Mouse (Mus musculus): ENCODE data around the gene Suv39h1. TPM values are rescaled to one million over a fixed set of nuclear protein-coding genes. Genes with fewer than 3 reads are reported as not detected.
"Not testable (repeated sequence)": the region's sequence is repeated elsewhere in the genome, so short reads cannot be mapped to it uniquely, and the experiment has no call there.

The Suv39h1 gene
- polyA plus RNA-seq, 1 experiment, result 35.9 TPM

DNA sequence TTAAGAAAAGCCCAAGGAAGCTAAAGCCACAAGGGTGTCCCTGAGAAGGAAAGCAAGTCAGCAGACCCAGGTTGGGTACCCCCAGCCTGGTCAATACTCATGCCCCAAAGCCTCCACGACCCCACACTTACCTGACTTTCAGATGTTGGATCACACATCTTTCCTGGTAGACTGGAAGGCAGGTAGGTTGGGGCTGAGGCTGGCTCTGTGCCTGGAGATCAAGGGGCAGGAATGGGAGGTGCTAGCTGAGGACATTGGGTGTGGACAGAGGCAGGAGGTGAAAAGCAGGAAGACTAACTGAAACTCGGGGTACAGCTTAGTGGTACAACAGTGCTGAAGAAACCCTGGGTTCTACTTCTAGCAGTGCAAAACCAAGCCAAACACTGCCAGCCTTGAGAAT lies 56.3 kb downstream of the Suv39h1 start, which contains the start of gene Glod5:
TSS of gene Glod5 (minus strand) at position 207 of the 400 bp plus-strand sequence.
- Histone ChIP-seq H3K4me1 (ENCODE audit: control insufficient read depth, insufficient read depth, low read length) (no peaks in the 10 kb centered on the region), H3K4me3 (ENCODE audit: low read depth, low read length) (no peak within 1 kb of the TSS), H3K36me3 (ENCODE audit: control insufficient read depth, insufficient read depth, low read length, poor library complexity, severe bottlenecking) (no peaks in the 10 kb centered on the region), H3K9me3 (replicated peaks; ENCODE audit: control insufficient read depth, insufficient read depth, low read length, poor library complexity, severe bottlenecking) (no peaks in the 10 kb centered on the region), H3K9ac (ENCODE audit: low read depth, poor library complexity, severe bottlenecking) (no peak within 1 kb of the TSS), H3K27me3 (ENCODE audit: control insufficient read depth, insufficient read depth, low read length, poor library complexity, severe bottlenecking) (no peaks in the 10 kb centered on the region), H3K27ac (ENCODE audit: insufficient read depth, low read length) (no peak within 1 kb of the TSS)
- TF ChIP-seq EP300 (IDR thresholded peaks at IDR 0.05; ENCODE audit: insufficient read depth, low read depth, low read length), result no peak

GRCm38 (mm10) chrX:8017142-8017541 lies 57.4 kb downstream of the Suv39h1 start:
- Histone ChIP-seq H3K27ac (ENCODE audit: insufficient read depth, low read length) (peak overlapping the region; percentile 41; the same call in 1 of the 2 replicates), H3K27me3 (ENCODE audit: control insufficient read depth, insufficient read depth, low read length, poor library complexity, severe bottlenecking) (no peaks in the 10 kb centered on the region), H3K4me3 (ENCODE audit: low read depth, low read length) (no peak overlapping the region), H3K9ac (ENCODE audit: low read depth, poor library complexity, severe bottlenecking) (no peak overlapping the region), H3K9me3 (replicated peaks; ENCODE audit: control insufficient read depth, insufficient read depth, low read length, poor library complexity, severe bottlenecking) (no peaks in the 10 kb centered on the region), H3K4me1 (ENCODE audit: control insufficient read depth, insufficient read depth, low read length) (no peaks in the 10 kb centered on the region), H3K36me3 (ENCODE audit: control insufficient read depth, insufficient read depth, low read length, poor library complexity, severe bottlenecking) (no peaks in the 10 kb centered on the region)
- TF ChIP-seq CTCF (IDR thresholded peaks at IDR 0.05; ENCODE audit: low read depth, low read length), result peak; percentile 68
- TF ChIP-seq POLR2A (IDR thresholded peaks at IDR 0.05; ENCODE audit: insufficient read depth, low read length), result no peak
- no peak for TF ChIP-seq EP300 (IDR thresholded peaks at IDR 0.05; ENCODE audit: insufficient read depth, low read depth, low read length)

- not testable (repeated sequence) for H3K4me1 ChIP-seq (ENCODE audit: control insufficient read depth, insufficient read depth, low read length); H3K9me3 ChIP-seq (replicated peaks; ENCODE audit: control insufficient read depth, insufficient read depth, low read length, poor library complexity, severe bottlenecking); H3K36me3 ChIP-seq (ENCODE audit: control insufficient read depth, insufficient read depth, low read length, poor library complexity, severe bottlenecking); H3K27me3 ChIP-seq (ENCODE audit: control insufficient read depth, insufficient read depth, low read length, poor library complexity, severe bottlenecking); H3K27ac ChIP-seq (ENCODE audit: insufficient read depth, low read length); H3K4me3 ChIP-seq (ENCODE audit: low read depth, low read length)
- H3K9ac ChIP-seq (ENCODE audit: low read depth, poor library complexity, severe bottlenecking), result peak overlapping the region; percentile 66; the same call in 1 of the 2 replicates
- peak; percentile 22 for TF ChIP-seq CTCF (IDR thresholded peaks at IDR 0.05; ENCODE audit: low read depth, low read length)
Observed at GRCm38 (mm10) chrX:8015675-8016074, 58.9 kb downstream of the Suv39h1 start.

DNA sequence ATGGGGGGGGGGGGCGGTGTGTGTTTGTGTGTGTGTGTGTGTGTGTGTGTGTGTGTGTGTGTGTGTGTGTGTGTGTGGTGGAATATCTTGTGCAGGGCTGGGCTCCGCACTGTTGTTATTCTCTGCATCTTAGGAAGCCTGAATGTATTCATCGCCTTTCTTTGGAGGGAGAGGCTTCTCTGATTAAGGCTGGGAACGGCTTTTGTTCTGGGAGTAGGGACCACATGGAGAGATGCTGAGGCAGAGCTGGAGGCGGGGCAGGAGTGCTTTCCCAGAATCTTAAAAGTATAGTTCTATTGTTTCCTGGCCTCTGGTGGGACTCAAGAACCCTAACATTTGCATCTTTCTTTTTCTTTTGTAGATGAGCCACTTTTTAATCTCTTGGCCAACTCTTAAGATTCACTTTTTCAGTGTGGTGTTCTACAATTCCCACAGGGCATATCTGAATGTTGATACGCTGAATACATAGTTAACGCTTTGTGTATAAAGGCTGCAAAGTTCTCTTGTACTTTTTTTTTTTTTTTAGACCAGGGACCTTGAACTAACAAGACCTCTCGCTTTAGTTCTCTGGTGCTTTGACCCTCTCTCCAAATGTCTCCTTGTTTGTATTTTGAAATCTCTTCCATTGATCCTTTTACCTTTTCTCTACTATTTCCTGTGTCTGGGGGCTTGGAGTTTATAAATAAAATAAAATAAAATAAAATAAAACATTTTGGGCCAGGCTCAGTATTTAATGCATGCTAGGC lies 60.8 kb downstream of the Suv39h1 start:
- no peak overlapping the region; the same call in 1 of the 2 replicates for H3K4me3 ChIP-seq (ENCODE audit: low read depth, low read length)
- TF ChIP-seq POLR2A (IDR thresholded peaks at IDR 0.05; ENCODE audit: insufficient read depth, low read length), result no peak
- peak; percentile 86 for TF ChIP-seq EP300 (IDR thresholded peaks at IDR 0.05; ENCODE audit: insufficient read depth, low read depth, low read length)
- no peak for TF ChIP-seq CTCF (IDR thresholded peaks at IDR 0.05; ENCODE audit: low read depth, low read length)
- H3K27ac ChIP-seq (ENCODE audit: insufficient read depth, low read length), result peak overlapping the region; percentile 79
- no peaks in the 10 kb centered on the region for H3K27me3 ChIP-seq (ENCODE audit: control insufficient read depth, insufficient read depth, low read length, poor library complexity, severe bottlenecking)
- no peak overlapping the region for H3K9ac ChIP-seq (ENCODE audit: low read depth, poor library complexity, severe bottlenecking)
- no peaks in the 10 kb centered on the region for H3K9me3 ChIP-seq (replicated peaks; ENCODE audit: control insufficient read depth, insufficient read depth, low read length, poor library complexity, severe bottlenecking)
- no peaks in the 10 kb centered on the region for H3K36me3 ChIP-seq (ENCODE audit: control insufficient read depth, insufficient read depth, low read length, poor library complexity, severe bottlenecking)
- H3K4me1 ChIP-seq (ENCODE audit: control insufficient read depth, insufficient read depth, low read length), result peaks cover 1% of the 10 kb centered on the region

GRCm38 (mm10) chrX:8013157-8013556 lies 61.4 kb downstream of the Suv39h1 start:
- TF ChIP-seq POLR2A (IDR thresholded peaks at IDR 0.05; ENCODE audit: insufficient read depth, low read length), result no peak
- TF ChIP-seq EP300 (IDR thresholded peaks at IDR 0.05; ENCODE audit: insufficient read depth, low read depth, low read length), result no peak
- no peak for TF ChIP-seq CTCF (IDR thresholded peaks at IDR 0.05; ENCODE audit: low read depth, low read length)
- Histone ChIP-seq H3K9ac (ENCODE audit: low read depth, poor library complexity, severe bottlenecking) (no peak overlapping the region), H3K4me3 (ENCODE audit: low read depth, low read length) (no peak overlapping the region; the same call in 1 of the 2 replicates), H3K36me3 (ENCODE audit: control insufficient read depth, insufficient read depth, low read length, poor library complexity, severe bottlenecking) (no peaks in the 10 kb centered on the region), H3K27ac (ENCODE audit: insufficient read depth, low read length) (peak overlapping the region; percentile 79), H3K9me3 (replicated peaks; ENCODE audit: control insufficient read depth, insufficient read depth, low read length, poor library complexity, severe bottlenecking) (no peaks in the 10 kb centered on the region), H3K4me1 (ENCODE audit: control insufficient read depth, insufficient read depth, low read length) (peaks cover 1% of the 10 kb centered on the region), H3K27me3 (ENCODE audit: control insufficient read depth, insufficient read depth, low read length, poor library complexity, severe bottlenecking) (no peaks in the 10 kb centered on the region)

Other genes with a start within 250 kb of the Suv39h1 start
- gene Otud5, start 233.4 kb downstream of the Suv39h1 start, polyA plus RNA-seq (2011; ENCODE audit: insufficient read depth, insufficient read length, low read depth, missing spikeins), result 85.0 and 90.6 TPM in 2 replicates
- gene Pim2, start 196.5 kb downstream of the Suv39h1 start, polyA plus RNA-seq (2011; ENCODE audit: insufficient read depth, insufficient read length, low read depth, missing spikeins), result 29.8 and 31.2 TPM in 2 replicates
- 25.6 and 31.4 TPM in 2 replicates for gene Slc35a2, start 190.7 kb downstream of the Suv39h1 start, polyA plus RNA-seq (2011; ENCODE audit: insufficient read depth, insufficient read length, low read depth, missing spikeins)
- 83.3 and 87.9 TPM in 2 replicates for gene Pqbp1, start 175.5 kb downstream of the Suv39h1 start, polyA plus RNA-seq (2011; ENCODE audit: insufficient read depth, insufficient read length, low read depth, missing spikeins)
- gene Timm17b, start 175.4 kb downstream of the Suv39h1 start, polyA plus RNA-seq (2011; ENCODE audit: insufficient read depth, insufficient read length, low read depth, missing spikeins), result 41.6 and 44.9 TPM in 2 replicates
- not detected in 2 replicates for gene Gm10491, start 166.9 kb downstream of the Suv39h1 start, polyA plus RNA-seq (2011; ENCODE audit: insufficient read depth, insufficient read length, low read depth, missing spikeins)
- gene Gm10490, start 165.2 kb downstream of the Suv39h1 start, polyA plus RNA-seq (2011; ENCODE audit: insufficient read depth, insufficient read length, low read depth, missing spikeins), result not detected in 2 replicates
- gene Pcsk1n, start 154.9 kb downstream of the Suv39h1 start, polyA plus RNA-seq (2011; ENCODE audit: insufficient read depth, insufficient read length, low read depth, missing spikeins), result 12.3 and 16.9 TPM in 2 replicates
- gene Eras, start 146.2 kb downstream of the Suv39h1 start, polyA plus RNA-seq (2011; ENCODE audit: insufficient read depth, insufficient read length, low read depth, missing spikeins), result 31.2 and 31.7 TPM in 2 replicates
- gene Hdac6, start 126.9 kb downstream of the Suv39h1 start, polyA plus RNA-seq (2011; ENCODE audit: insufficient read depth, insufficient read length, low read depth, missing spikeins), result 85.6 and 101 TPM in 2 replicates
- gene Gata1, start 96.7 kb downstream of the Suv39h1 start, polyA plus RNA-seq (2011; ENCODE audit: insufficient read depth, insufficient read length, low read depth, missing spikeins), result 1.3 and 1.9 TPM in 2 replicates
- 15.9 and 16.6 TPM in 2 replicates for gene Glod5, start 56.3 kb downstream of the Suv39h1 start, polyA plus RNA-seq (2011; ENCODE audit: insufficient read depth, insufficient read length, low read depth, missing spikeins)
- 0.62 and 0.66 TPM in 2 replicates for gene Was, start 15.7 kb upstream of the Suv39h1 start, polyA plus RNA-seq (2011; ENCODE audit: insufficient read depth, insufficient read length, low read depth, missing spikeins)
- 8.7 and 11.2 TPM in 2 replicates for gene Wdr13, start 58.1 kb upstream of the Suv39h1 start, polyA plus RNA-seq (2011; ENCODE audit: insufficient read depth, insufficient read length, low read depth, missing spikeins)
- gene Rbm3, start 71.1 kb upstream of the Suv39h1 start, polyA plus RNA-seq (2011; ENCODE audit: insufficient read depth, insufficient read length, low read depth, missing spikeins), result 421 and 458 TPM in 2 replicates
- 9.5 and 10.9 TPM in 2 replicates for gene Tbc1d25, start 101.4 kb upstream of the Suv39h1 start, polyA plus RNA-seq (2011; ENCODE audit: insufficient read depth, insufficient read length, low read depth, missing spikeins)
- gene Ebp, start 118.8 kb upstream of the Suv39h1 start, polyA plus RNA-seq (2011; ENCODE audit: insufficient read depth, insufficient read length, low read depth, missing spikeins), result 57.6 and 59.1 TPM in 2 replicates
- 8.5 and 10.8 TPM in 2 replicates for gene Porcn, start 131.8 kb upstream of the Suv39h1 start, polyA plus RNA-seq (2011; ENCODE audit: insufficient read depth, insufficient read length, low read depth, missing spikeins)
- gene Ftsj1, start 177.6 kb upstream of the Suv39h1 start, polyA plus RNA-seq (2011; ENCODE audit: insufficient read depth, insufficient read length, low read depth, missing spikeins), result 20.1 and 24.7 TPM in 2 replicates
- gene Slc38a5, start 196.4 kb upstream of the Suv39h1 start, polyA plus RNA-seq (2011; ENCODE audit: insufficient read depth, insufficient read length, low read depth, missing spikeins), result 0.63 and 1.7 TPM in 2 replicates